Comparison of ENCODE assay signal across 25 mouse cellular contexts in the genomic region with DNA sequence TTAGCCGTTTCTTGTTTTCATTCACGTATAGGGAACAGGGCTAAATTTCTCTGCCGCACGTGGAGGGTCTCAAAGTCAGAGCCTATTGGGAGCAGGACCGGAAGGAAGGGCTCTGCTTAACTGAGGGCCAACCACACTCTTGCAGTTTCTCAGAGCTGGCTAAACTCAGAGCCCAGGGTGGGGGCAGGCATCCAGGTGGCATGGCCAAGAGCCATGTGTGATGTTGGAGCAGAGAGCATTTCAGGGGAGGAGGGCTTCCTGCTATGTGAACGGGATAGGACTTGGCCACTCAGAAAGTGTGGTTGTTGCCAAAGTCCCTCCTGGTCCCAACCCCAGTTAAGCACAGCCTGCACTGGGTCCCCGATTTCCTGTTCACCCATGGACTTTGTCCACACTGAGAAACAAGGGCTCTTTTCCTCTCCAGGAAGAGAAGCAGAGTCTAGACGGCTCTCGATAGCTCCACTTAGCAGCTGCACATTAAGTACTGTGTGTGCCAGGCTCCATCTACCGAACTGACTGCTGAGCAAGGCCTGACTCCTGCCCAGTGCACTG. TPM values are rescaled to one million over a fixed set of nuclear protein-coding genes. Genes with fewer than 3 reads are reported as not detected.
DNase-seq lines count a peak whose midpoint lies in the region; ATAC-seq and TF ChIP-seq lines count a peak whose summit lies in the region.
"Had no signal": no experiment of that assay in that cellular context is flagged by ENCODE, and none has a peak within 500 bp of the region (broad histone marks: within the 10 kb centered on the region; RNA-seq: fewer than 3 reads in every experiment).

No protein-coding gene starts in this region.

- H3K27ac ChIP-seq in liver, adult 2 months (replicated peaks; ENCODE audit: insufficient read depth, low read depth, low read length) = no peak overlapping the region
- peak overlapping the region; percentile 88 for H3K27ac ChIP-seq in intestine, embryonic 16.5 days (ENCODE audit: low read length)
- H3K27ac ChIP-seq in limb, embryonic 10.5 days = no peak overlapping the region
- peak overlapping the region; percentile 35; the same call in 1 of the 2 replicates for H3K27ac ChIP-seq in stomach, postnatal 0 days (replicated peaks)
- H3K27ac ChIP-seq: forebrain, embryonic 13.5 days; heart, adult 2 months; heart, embryonic 15.5 days; hindbrain, embryonic 13.5 days had no signal

- H3K4me1 ChIP-seq in liver, adult 2 months (ENCODE audit: control insufficient read depth, insufficient read depth, low read length) = peaks cover 6% of the 10 kb centered on the region; the same call in 1 of the 2 replicates
- peaks cover 32% of the 10 kb centered on the region for H3K4me1 ChIP-seq in intestine, embryonic 16.5 days (ENCODE audit: control insufficient read depth, insufficient read depth, low read length)
- H3K4me1 ChIP-seq in limb, embryonic 10.5 days = peaks cover 30% of the 10 kb centered on the region
- 0 out of 2 replicates have a peak, but pooled peaks cover 3% of the 10 kb centered on the region for H3K4me1 ChIP-seq in stomach, postnatal 0 days (replicated peaks; ENCODE audit: control insufficient read depth, insufficient read depth)

- no peaks in the 10 kb centered on the region for H3K79me2 ChIP-seq in liver, adult 2 months (ENCODE audit: control insufficient read depth, insufficient read depth, low read length)

- WGBS in liver, adult 2 months = 43% methylated on average over 10 of the region's 10 CpGs
- WGBS in intestine, embryonic 16.5 days = 57% methylated on average over 10 of the region's 10 CpGs
- 76% methylated on average over 10 of the region's 10 CpGs for WGBS in limb, embryonic 10.5 days
- WGBS in stomach, postnatal 0 days = 63% methylated on average over 10 of the region's 10 CpGs

- ATAC-seq in intestine, embryonic 16.5 days = peak; percentile 66
- ATAC-seq in stomach, postnatal 0 days (ENCODE audit: low FRiP score, low TSS enrichment) = peak; percentile 48
- ATAC-seq: CD4-positive, CD25-positive, alpha-beta regulatory T cell, adult 4 months; forebrain, embryonic 13.5 days; forebrain, postnatal 0 days had no signal

- TF ChIP-seq POLR2A in liver, adult 2 months (IDR thresholded peaks at IDR 0.05; ENCODE audit: extremely low read depth, insufficient read depth, low read length) = no peak

- no peak overlapping the region for H3K9ac ChIP-seq in liver, adult 2 months (ENCODE audit: low read depth, low read length)
- H3K9ac ChIP-seq in intestine, embryonic 16.5 days (ENCODE audit: low read depth, low read length) = peak overlapping the region; percentile 50
- H3K9ac ChIP-seq in stomach, postnatal 0 days (ENCODE audit: low read length) = 0 out of 2 replicates have a peak overlapping the region, but pooled peaks have one; percentile 13
- H3K9ac ChIP-seq: forebrain, embryonic 13.5 days; forebrain, postnatal 0 days; heart, embryonic 15.5 days; hindbrain, embryonic 13.5 days had no signal

- DNase-seq in liver, adult 2 months (ENCODE audit: extremely low read depth, low read depth, low spot score) = peak; percentile 39
- DNase-seq in liver = no peak
- peak; percentile 29 for DNase-seq in limb, embryonic 10.5 days (ENCODE audit: low spot score)
- DNase-seq in stomach, postnatal 0 days (ENCODE audit: low spot score) = peak; percentile 48
- DNase-seq in layer of hippocampus, postnatal 14 days (ENCODE audit: low spot score in 2 of 2) = no peak
- no peak for DNase-seq in thymus, postnatal 10 days (ENCODE audit: low spot score in 2 of 2)
- DNase-seq: adrenal gland, adult 8-10 months; adrenal gland, postnatal 36 days; B cell, adult 2 months; cerebellum, adult 2 months; cerebellum, postnatal 25 days; forebrain, postnatal 0 days; gastrocnemius, postnatal 14 days; heart, adult 2 months; heart, postnatal 14 days had no signal

- peak overlapping the region; percentile 54 for H3K4me2 ChIP-seq in intestine, embryonic 16.5 days (ENCODE audit: low read depth, low read length)
- H3K4me2 ChIP-seq in stomach, postnatal 0 days (replicated peaks; ENCODE audit: low read depth) = peak overlapping the region; percentile 23; the same call in 1 of the 2 replicates
- H3K4me2 ChIP-seq: forebrain, embryonic 13.5 days; heart, embryonic 11.5 days; heart, embryonic 15.5 days; hindbrain, embryonic 13.5 days had no signal

- no peak for TF ChIP-seq CTCF in liver, adult 2 months (IDR thresholded peaks at IDR 0.05; ENCODE audit: low read depth, low read length)
- TF ChIP-seq CTCF in stomach, postnatal 0 days (IDR thresholded peaks at IDR 0.05; ENCODE audit: low read depth) = no peak

- no peaks in the 10 kb centered on the region for H3K36me3 ChIP-seq in liver, adult 2 months (ENCODE audit: control insufficient read depth, insufficient read depth, low read length)
- H3K36me3 ChIP-seq in intestine, embryonic 16.5 days (ENCODE audit: control insufficient read depth, insufficient read depth, low read length) = no peaks in the 10 kb centered on the region
- no peaks in the 10 kb centered on the region for H3K36me3 ChIP-seq in limb, embryonic 10.5 days
- H3K36me3 ChIP-seq in stomach, postnatal 0 days (ENCODE audit: control insufficient read depth, insufficient read depth, low read length) = no peaks in the 10 kb centered on the region
- H3K36me3 ChIP-seq: G1E; heart, embryonic 15.5 days; hindbrain, embryonic 13.5 days had no signal

- TF ChIP-seq EP300 in stomach, postnatal 0 days (optimal IDR thresholded peaks at IDR 0.05) = no peak

- 0 out of 2 replicates have a peak, but pooled peaks cover 2% of the 10 kb centered on the region for H3K27me3 ChIP-seq in liver, adult 2 months (ENCODE audit: control insufficient read depth, insufficient read depth, low read length)
- H3K27me3 ChIP-seq in intestine, embryonic 16.5 days (replicated peaks; ENCODE audit: control insufficient read depth, insufficient read depth, low read length) = no peaks in the 10 kb centered on the region; the same call in 1 of the 2 replicates
- H3K27me3 ChIP-seq in limb, embryonic 10.5 days (ENCODE audit: low read depth, poor library complexity, severe bottlenecking) = peaks cover 62% of the 10 kb centered on the region
- H3K27me3 ChIP-seq in stomach, postnatal 0 days (ENCODE audit: control insufficient read depth, insufficient read depth, low read length) = no peaks in the 10 kb centered on the region

- H3K9me3 ChIP-seq in intestine, embryonic 16.5 days (ENCODE audit: control insufficient read depth, low read length) = no peaks in the 10 kb centered on the region
- no peaks in the 10 kb centered on the region for H3K9me3 ChIP-seq in limb, embryonic 10.5 days (replicated peaks)
- H3K9me3 ChIP-seq in stomach, postnatal 0 days (ENCODE audit: control insufficient read depth, low read length) = no peaks in the 10 kb centered on the region
- H3K9me3 ChIP-seq: forebrain, embryonic 13.5 days; G1E; heart, embryonic 15.5 days; hindbrain, embryonic 13.5 days had no signal

- H3K4me3 ChIP-seq in liver, adult 2 months (ENCODE audit: insufficient read depth, low read depth, low read length) = no peak overlapping the region
- H3K4me3 ChIP-seq in intestine, embryonic 16.5 days (ENCODE audit: low read length) = peak overlapping the region; percentile 15; the same call in 1 of the 2 replicates
- no peak overlapping the region for H3K4me3 ChIP-seq in limb, embryonic 10.5 days
- H3K4me3 ChIP-seq in stomach, postnatal 0 days (ENCODE audit: low read depth, low read length) = no peak overlapping the region
- H3K4me3 ChIP-seq: forebrain, embryonic 13.5 days; heart, adult 2 months; heart, embryonic 15.5 days; hindbrain, embryonic 13.5 days had no signal

RNA-seq across cellular contexts. Expression of gene Tmem54, which starts 2.1 kb away (rescaled TPM):
- 0.13 TPM in 1 of 2 replicates, not detected in the other for total RNA-seq in liver, adult 2 months (2014; rRNA removed)
- polyA plus RNA-seq in liver, adult 2 months (2012; rRNA removed) = 0.37 and 0.65 TPM in 2 replicates
- 159 and 167 TPM in 2 replicates for polyA plus RNA-seq in intestine, embryonic 16.5 days (2015; fragmentation: Nextera tagmentation; extraction: Ambion mirVana)
- 6.8 and 7.3 TPM in 2 replicates for polyA plus RNA-seq in limb, embryonic 10.5 days (2016; fragmentation: Nextera tagmentation; extraction: Ambion mirVana)
- 106 and 115 TPM in 2 replicates for polyA plus RNA-seq in stomach, postnatal 0 days (2015; fragmentation: Nextera tagmentation; extraction: Ambion mirVana)
- not detected for total RNA-seq in layer of hippocampus, postnatal 14 days (2021)
- total RNA-seq: adrenal gland, adult 8-10 months; adrenal gland, postnatal 36 days; forebrain, postnatal 0 days; G1E; gastrocnemius, adult 18-20 months; gastrocnemius, postnatal 14 days; heart, adult 2 months; heart, postnatal 14 days; hematopoietic stem cell, adult 5-6 weeks had no signal
- polyA plus RNA-seq: CD4-positive, CD25-positive, alpha-beta regulatory T cell, adult 4 months; cortical plate, adult 2 months; forebrain, embryonic 13.5 days; forebrain, postnatal 0 days; G1E; hindbrain, embryonic 13.5 days had no signal

RNA-seq across cellular contexts. Expression of gene Hpca, which starts 14.4 kb away (rescaled TPM):
- 0.18 and 0.47 TPM in 2 replicates for total RNA-seq in liver, adult 2 months (2014; rRNA removed)
- polyA plus RNA-seq in liver, adult 2 months (2012; rRNA removed) = 0.23 and 0.27 TPM in 2 replicates
- polyA plus RNA-seq in intestine, embryonic 16.5 days (2015; fragmentation: Nextera tagmentation; extraction: Ambion mirVana) = 4.0 and 4.5 TPM in 2 replicates
- 0.30 and 0.69 TPM in 2 replicates for polyA plus RNA-seq in limb, embryonic 10.5 days (2016; fragmentation: Nextera tagmentation; extraction: Ambion mirVana)
- polyA plus RNA-seq in stomach, postnatal 0 days (2015; fragmentation: Nextera tagmentation; extraction: Ambion mirVana) = 0.91 and 0.99 TPM in 2 replicates
- total RNA-seq in layer of hippocampus, postnatal 14 days (2021) = 1,000 to 10,000 TPM; 1,833 to 1,912 TPM
- total RNA-seq: G1E; gastrocnemius, adult 18-20 months; hematopoietic stem cell, adult 5-6 weeks had no signal
- polyA plus RNA-seq: CD4-positive, CD25-positive, alpha-beta regulatory T cell, adult 4 months; G1E had no signal

RNA-seq across cellular contexts. Expression of gene Fndc5, which starts 29.4 kb away (rescaled TPM):
- 0.54 and 0.83 TPM in 2 replicates for total RNA-seq in liver, adult 2 months (2014; rRNA removed)
- polyA plus RNA-seq in liver, adult 2 months (2012; rRNA removed) = 0.17 and 0.87 TPM in 2 replicates
- 1.5 and 2.2 TPM in 2 replicates for polyA plus RNA-seq in intestine, embryonic 16.5 days (2015; fragmentation: Nextera tagmentation; extraction: Ambion mirVana)
- 2.0 and 2.6 TPM in 2 replicates for polyA plus RNA-seq in limb, embryonic 10.5 days (2016; fragmentation: Nextera tagmentation; extraction: Ambion mirVana)
- 2.0 and 2.4 TPM in 2 replicates for polyA plus RNA-seq in stomach, postnatal 0 days (2015; fragmentation: Nextera tagmentation; extraction: Ambion mirVana)
- total RNA-seq in layer of hippocampus, postnatal 14 days (2021) = 10 to 100 TPM; 70.9 to 75.6 TPM

RNA-seq across cellular contexts. Expression of gene Rnf19b, which starts 49.4 kb away (rescaled TPM):
- 35.0 and 46.2 TPM in 2 replicates for total RNA-seq in liver, adult 2 months (2014; rRNA removed)
- polyA plus RNA-seq in liver, adult 2 months (2012; rRNA removed) = 44.0 and 49.1 TPM in 2 replicates
- polyA plus RNA-seq in intestine, embryonic 16.5 days (2015; fragmentation: Nextera tagmentation; extraction: Ambion mirVana) = 5.6 and 7.0 TPM in 2 replicates
- polyA plus RNA-seq in limb, embryonic 10.5 days (2016; fragmentation: Nextera tagmentation; extraction: Ambion mirVana) = 8.0 and 9.1 TPM in 2 replicates
- 7.0 and 7.6 TPM in 2 replicates for polyA plus RNA-seq in stomach, postnatal 0 days (2015; fragmentation: Nextera tagmentation; extraction: Ambion mirVana)
- 10 to 100 TPM; 51.9 to 54.0 TPM for total RNA-seq in layer of hippocampus, postnatal 14 days (2021)

Comparison
In these comparisons a context has a peak if more than half of its experiments do, and no peak if none do; other contexts are left out.
1. DNase-seq: peak in liver, adult 2 months (single experiment), limb, embryonic 10.5 days (single experiment) and stomach, postnatal 0 days (single experiment); none in liver (single experiment), layer of hippocampus, postnatal 14 days (0 of 2) and thymus, postnatal 10 days (0 of 2).
2. H3K27ac ChIP-seq: peak in intestine, embryonic 16.5 days (single experiment) and stomach, postnatal 0 days (single experiment); none in liver, adult 2 months (single experiment) and limb, embryonic 10.5 days (single experiment).
3. RNA of gene Tmem54, which starts 2.1 kb away (polyA plus RNA-seq): 159 to 167 TPM in intestine, embryonic 16.5 days and 106 to 115 TPM in stomach, postnatal 0 days; 6.8 to 7.3 TPM in limb, embryonic 10.5 days and 0.37 to 0.65 TPM in liver, adult 2 months; every median in the first group is over 10 times any median in the second.